Mouse (Mus musculus) embryonic facial prominence, embryonic 12.5 days (tissue): ENCODE data around the gene Slc30a1. TPM values are rescaled to one million over a fixed set of nuclear protein-coding genes. Genes with fewer than 3 reads are reported as not detected.

Experiments
- ATAC-seq: fragments of 200-750 bp; cut with Nextera tagmentation; 2 replicates; pipeline ENCODE4 v1.8.0; 2017; ENCODE audit not compliant: insufficient number of reproducible peaks, insufficient read depth, low FRiP score, low TSS enrichment
- H3K27ac ChIP-seq: fragments of 300-500 bp; sonication (generic); 2 replicates; pipeline ENCODE4 v1.5.1; 2016; ENCODE audit warnings: mild to moderate bottlenecking
- H3K27me3 ChIP-seq: fragments of 300-500 bp; sonication (generic); 2 replicates; pipeline ENCODE4 v1.6.1; 2016; ENCODE audit warnings: mild to moderate bottlenecking, moderate library complexity
- H3K36me3 ChIP-seq: fragments of 300-500 bp; sonication (generic); 2 replicates; pipeline ENCODE4 v1.6.1; 2016; ENCODE audit warnings: mild to moderate bottlenecking
- H3K4me1 ChIP-seq: fragments of 300-500 bp; sonication (generic); 2 replicates; pipeline ENCODE4 v1.6.1; 2016
- H3K4me2 ChIP-seq: fragments of 300-500 bp; sonication (generic); replicated peaks from 2 replicates; pipeline ENCODE4 v1.6.1; 2016; ENCODE audit warnings: mild to moderate bottlenecking, moderate library complexity
- H3K4me3 ChIP-seq: fragments of 300-500 bp; sonication (generic); 2 replicates; pipeline ENCODE4 v1.5.1; 2016; ENCODE audit warnings: mild to moderate bottlenecking
- H3K9ac ChIP-seq: fragments of 300-500 bp; sonication (generic); 2 replicates; pipeline ENCODE4 v1.6.1; 2016; ENCODE audit warnings: mild to moderate bottlenecking, moderate library complexity
- H3K9me3 ChIP-seq: fragments of 300-500 bp; sonication (generic); 2 replicates; pipeline ENCODE4 v1.6.1; 2016; ENCODE audit warnings: mild to moderate bottlenecking, moderate library complexity
- WGBS: fragments of 180-500 bp; shearing (Covaris S2); methylation state at CpG from one replicate; pipeline ENCODE4 v1.1.7; 2016; 5-methylcytosine and 5-hydroxymethylcytosine counted together
- polyA plus RNA-seq: library from polyadenylated mRNA; unstranded; fragments of >200 nt; fragmentation: Nextera tagmentation; extraction: Ambion mirVana; gene quantifications from 2 replicates; pipeline ENCODE4 v1.2.1, GENCODE M21; 2016

Slc30a1 gene
- polyA plus RNA-seq, 1 experiment from 2014 or later = 3.3 TPM

DNA sequence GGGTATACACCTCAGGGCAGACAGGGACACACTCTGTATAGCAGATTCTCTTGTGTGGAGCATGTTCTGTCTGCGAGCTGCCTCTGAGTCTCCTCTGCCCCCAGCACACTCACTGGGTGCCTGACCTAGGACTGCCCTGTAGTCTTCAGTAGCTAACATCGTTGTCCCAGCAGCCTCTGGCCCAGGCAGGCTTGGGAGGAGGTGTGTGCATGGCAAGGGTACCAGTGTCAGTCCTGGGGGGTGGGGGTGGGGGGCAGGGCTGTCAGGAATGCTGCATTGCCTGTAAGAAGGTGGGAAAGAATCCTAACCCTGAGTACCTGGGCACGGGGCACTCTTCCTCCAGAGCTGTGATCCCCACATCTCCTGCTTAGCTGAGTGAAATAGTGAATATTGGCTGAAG, 20.1 kb downstream of the Slc30a1 start:
- H3K36me3 ChIP-seq = no peaks in the 10 kb centered on the region
- no peaks in the 10 kb centered on the region for H3K27me3 ChIP-seq
- no peak for ATAC-seq
- H3K9ac ChIP-seq = no peak overlapping the region
- H3K4me2 ChIP-seq = no peak overlapping the region
- H3K4me1 ChIP-seq = peaks cover 13% of the 10 kb centered on the region; the same call in 1 of the 2 replicates
- H3K9me3 ChIP-seq = no peaks in the 10 kb centered on the region
- whole genome bisulfite sequencing = 54% methylated on average over 3 of the region's 3 CpGs
- no peak overlapping the region for H3K27ac ChIP-seq
- no peak overlapping the region for H3K4me3 ChIP-seq

DNA sequence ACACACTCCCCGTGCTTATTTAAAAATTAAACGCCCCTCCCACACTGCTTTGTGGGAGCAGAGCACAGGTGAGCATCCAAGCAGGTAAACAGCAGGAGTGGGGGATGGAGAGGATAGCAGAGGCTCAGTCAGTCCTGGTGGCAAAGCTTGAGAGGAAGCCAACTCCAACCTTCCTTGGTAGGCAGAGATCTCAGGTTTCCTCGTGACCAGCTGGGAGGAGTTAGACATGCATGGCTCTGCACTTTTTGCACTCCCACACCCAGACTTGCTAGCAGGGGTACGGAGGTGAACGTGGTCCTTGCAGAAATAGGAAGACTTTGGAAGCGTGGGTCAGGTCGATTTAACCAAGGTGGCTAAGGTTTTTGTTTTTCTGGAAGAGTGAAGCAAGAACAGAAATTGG, 21.8 kb downstream of the Slc30a1 start:
- WGBS = 67% methylated on average over 7 of the region's 7 CpGs
- ATAC-seq = no peak
- H3K36me3 ChIP-seq = no peaks in the 10 kb centered on the region
- H3K9ac ChIP-seq = no peak overlapping the region
- no peak overlapping the region for H3K27ac ChIP-seq
- H3K27me3 ChIP-seq = 0 out of 2 replicates have a peak, but pooled peaks cover 3% of the 10 kb centered on the region
- H3K4me2 ChIP-seq = no peak overlapping the region
- no peaks in the 10 kb centered on the region for H3K9me3 ChIP-seq
- no peak overlapping the region for H3K4me3 ChIP-seq
- peaks cover 13% of the 10 kb centered on the region; the same call in 1 of the 2 replicates for H3K4me1 ChIP-seq

DNA sequence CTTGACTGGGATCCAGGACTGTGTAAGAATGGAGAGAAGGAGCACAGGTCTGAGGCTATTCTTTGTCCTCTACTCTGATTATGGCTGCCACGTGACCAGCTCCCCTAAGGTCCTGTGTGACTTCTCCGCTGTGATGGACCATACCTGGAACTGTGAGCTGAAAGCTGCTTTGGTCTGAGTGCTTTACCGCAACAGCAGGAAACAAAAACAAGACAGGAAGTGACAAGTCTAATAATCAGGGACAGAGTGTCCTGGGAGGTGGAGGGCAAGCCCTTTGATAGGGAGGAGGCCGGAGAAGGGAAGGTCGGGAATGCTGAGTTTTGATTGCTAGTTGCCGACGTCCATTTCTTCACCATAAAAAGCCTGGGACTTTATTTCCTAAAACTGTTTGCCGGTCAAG, 22.5 kb downstream of the Slc30a1 start:
- H3K9ac ChIP-seq = no peak overlapping the region
- no peaks in the 10 kb centered on the region for H3K9me3 ChIP-seq
- H3K4me2 ChIP-seq = no peak overlapping the region
- H3K27ac ChIP-seq = no peak overlapping the region
- 0 out of 2 replicates have a peak, but pooled peaks cover 3% of the 10 kb centered on the region for H3K27me3 ChIP-seq
- WGBS = 72% methylated on average over 8 of the region's 8 CpGs
- H3K4me3 ChIP-seq = no peak overlapping the region
- peaks cover 13% of the 10 kb centered on the region; the same call in 1 of the 2 replicates for H3K4me1 ChIP-seq
- H3K36me3 ChIP-seq = no peaks in the 10 kb centered on the region
- ATAC-seq = no peak

DNA sequence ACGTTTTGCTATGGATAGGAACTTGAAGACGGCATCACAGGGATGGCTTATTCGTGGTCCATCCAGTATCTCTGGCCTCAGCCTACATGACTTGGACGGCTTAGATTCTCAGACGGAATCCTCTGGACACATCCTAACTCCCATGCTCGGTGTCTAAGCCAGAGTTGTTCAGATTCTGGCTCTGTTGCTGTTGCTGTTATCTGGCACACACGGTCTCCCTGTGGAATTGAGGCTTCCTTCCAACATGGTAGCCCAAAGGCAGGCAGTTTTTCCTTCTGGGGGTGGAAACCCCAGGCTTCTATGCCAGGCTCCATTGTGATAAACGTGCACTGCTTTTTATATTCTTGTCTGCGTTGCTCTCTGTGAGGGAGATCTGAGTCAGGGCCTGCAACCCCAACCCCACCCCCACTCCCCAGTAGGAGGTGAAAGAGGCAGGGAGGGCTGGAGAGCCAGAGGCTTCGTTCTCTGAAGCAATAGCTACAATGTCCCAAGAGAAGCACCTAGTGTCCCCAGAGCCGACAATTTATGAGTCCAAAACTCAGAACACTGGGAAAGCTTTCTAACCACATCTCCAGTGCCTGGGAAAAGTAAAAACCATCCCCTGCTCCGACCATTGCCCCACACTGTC, 23.4 kb downstream of the Slc30a1 start:
- 73% methylated on average over 12 of the region's 12 CpGs for WGBS
- H3K9me3 ChIP-seq = no peaks in the 10 kb centered on the region
- 0 out of 2 replicates have a peak, but pooled peaks cover 3% of the 10 kb centered on the region for H3K27me3 ChIP-seq
- no peak overlapping the region for H3K4me2 ChIP-seq
- H3K4me1 ChIP-seq = peaks cover 13% of the 10 kb centered on the region; the same call in 1 of the 2 replicates
- H3K36me3 ChIP-seq = no peaks in the 10 kb centered on the region
- no peak overlapping the region for H3K9ac ChIP-seq
- no peak overlapping the region for H3K27ac ChIP-seq
- no peak overlapping the region for H3K4me3 ChIP-seq
- ATAC-seq = no peak

DNA sequence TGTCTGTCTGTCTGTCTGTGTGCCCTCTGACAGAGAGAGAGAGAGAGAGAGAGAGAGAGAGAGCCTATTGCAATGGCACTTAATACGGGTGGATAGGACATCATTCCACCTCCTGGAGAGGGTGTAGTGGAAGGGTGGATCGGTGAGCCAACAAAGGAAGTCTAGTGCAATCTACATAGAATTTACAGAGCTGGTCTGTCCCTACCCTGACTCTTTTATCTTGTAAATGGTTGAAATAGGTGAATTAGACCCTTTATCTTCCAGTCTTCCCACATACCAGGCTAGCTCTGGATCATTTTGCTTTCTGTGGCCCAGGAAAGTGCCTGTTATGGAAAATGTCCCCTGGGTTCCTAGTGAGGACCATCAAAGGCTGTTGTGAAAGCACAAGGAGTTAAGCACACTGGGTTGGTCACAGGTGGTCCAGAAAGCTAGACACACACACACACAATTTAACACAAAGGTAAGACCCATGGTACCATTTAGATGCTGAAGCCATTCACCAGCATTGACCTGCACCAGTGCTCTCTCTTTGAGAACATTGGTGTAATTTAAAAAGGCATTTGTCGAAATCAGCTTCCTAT, 24.0 kb downstream of the Slc30a1 start:
- H3K36me3 ChIP-seq = no peaks in the 10 kb centered on the region
- H3K4me3 ChIP-seq = no peak overlapping the region
- ATAC-seq = no peak
- H3K27me3 ChIP-seq = 0 out of 2 replicates have a peak, but pooled peaks cover 3% of the 10 kb centered on the region
- no peak overlapping the region for H3K27ac ChIP-seq
- no peaks in the 10 kb centered on the region for H3K9me3 ChIP-seq
- no peak overlapping the region for H3K4me2 ChIP-seq
- H3K9ac ChIP-seq = no peak overlapping the region
- peaks cover 13% of the 10 kb centered on the region; the same call in 1 of the 2 replicates for H3K4me1 ChIP-seq
- WGBS = 86% methylated on average over 3 of the region's 3 CpGs

DNA sequence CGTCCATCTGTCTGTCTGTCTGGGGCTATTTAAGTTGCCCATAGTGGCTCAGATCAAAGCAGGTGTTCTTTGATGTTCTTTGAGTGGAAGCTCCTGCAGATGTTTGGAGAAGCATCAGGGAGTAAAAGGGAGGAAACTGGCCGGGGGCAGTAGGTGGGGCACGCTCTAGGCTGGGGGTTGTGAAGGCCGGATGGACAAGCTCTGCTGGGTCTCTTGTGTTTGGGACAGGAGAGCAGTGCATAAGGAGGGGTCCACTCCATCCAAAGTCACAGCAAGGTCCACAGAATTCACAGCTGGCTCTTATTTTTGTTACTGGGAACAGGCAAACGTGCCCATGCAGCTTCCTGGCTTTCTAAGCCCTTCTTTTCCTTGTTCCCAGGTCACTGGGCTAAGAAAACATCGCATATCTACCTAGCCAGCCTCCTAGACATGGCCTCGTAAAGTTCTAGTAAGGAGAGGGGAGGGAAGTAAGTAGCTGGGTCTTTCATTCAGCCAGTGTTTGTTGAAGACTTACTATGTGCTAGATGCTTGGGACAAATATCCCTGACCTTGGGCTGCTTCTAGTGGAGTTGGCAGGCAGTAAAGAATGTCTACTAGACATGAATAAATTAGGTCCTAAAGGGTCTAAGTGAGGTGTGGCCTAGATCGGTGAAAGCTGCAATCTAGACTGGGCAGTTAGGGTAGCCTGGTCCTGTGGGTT, 25.9 kb downstream of the Slc30a1 start:
- 71% methylated on average over 8 of the region's 8 CpGs for WGBS
- Histone ChIP-seq H3K36me3 (no peaks in the 10 kb centered on the region), H3K4me1 (peaks cover 3% of the 10 kb centered on the region; the same call in 1 of the 2 replicates), H3K9ac (no peak overlapping the region), H3K27ac (no peak overlapping the region), H3K4me3 (no peak overlapping the region), H3K27me3 (0 out of 2 replicates have a peak, but pooled peaks cover 3% of the 10 kb centered on the region), H3K4me2 (no peak overlapping the region), H3K9me3 (no peaks in the 10 kb centered on the region)
- ATAC-seq = no peak

DNA sequence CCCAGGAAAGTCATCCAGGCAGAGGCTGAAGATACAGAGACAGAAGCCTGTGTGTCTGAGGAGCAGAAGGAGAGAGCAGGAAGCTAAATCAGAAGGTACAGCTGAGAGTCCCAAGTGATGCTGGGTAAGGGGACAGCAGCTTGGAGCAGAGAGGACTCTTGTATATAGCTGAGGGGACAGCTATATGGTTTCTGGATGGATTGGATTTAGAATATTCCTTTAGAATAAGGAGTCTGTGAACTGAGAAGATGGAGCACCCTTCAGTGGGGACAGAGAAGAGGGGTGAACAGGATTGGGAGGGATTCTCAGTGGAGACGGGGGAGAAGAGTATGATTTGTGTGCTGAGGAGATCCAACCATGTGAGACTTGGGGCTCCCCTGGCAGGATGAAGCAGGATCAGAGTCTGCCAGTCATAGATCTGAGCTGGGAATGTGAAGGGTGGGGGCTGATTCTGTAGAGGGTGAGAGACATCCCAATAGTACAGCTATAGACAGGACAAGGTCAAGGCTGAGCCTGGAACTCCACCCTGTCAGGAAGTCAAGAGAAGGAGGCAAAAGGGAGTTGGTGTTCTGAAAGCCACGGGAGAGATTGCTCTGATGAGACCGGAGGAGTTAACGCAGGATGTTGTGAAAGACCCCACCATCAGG, 26.5 kb downstream of the Slc30a1 start:
- no peak for ATAC-seq
- Histone ChIP-seq H3K27ac (no peak overlapping the region), H3K9ac (no peak overlapping the region), H3K27me3 (0 out of 2 replicates have a peak, but pooled peaks cover 3% of the 10 kb centered on the region), H3K4me2 (no peak overlapping the region), H3K4me1 (peaks cover 3% of the 10 kb centered on the region; the same call in 1 of the 2 replicates), H3K9me3 (no peaks in the 10 kb centered on the region), H3K36me3 (no peaks in the 10 kb centered on the region), H3K4me3 (no peak overlapping the region)
- WGBS = 81% methylated on average over 4 of the region's 4 CpGs

DNA sequence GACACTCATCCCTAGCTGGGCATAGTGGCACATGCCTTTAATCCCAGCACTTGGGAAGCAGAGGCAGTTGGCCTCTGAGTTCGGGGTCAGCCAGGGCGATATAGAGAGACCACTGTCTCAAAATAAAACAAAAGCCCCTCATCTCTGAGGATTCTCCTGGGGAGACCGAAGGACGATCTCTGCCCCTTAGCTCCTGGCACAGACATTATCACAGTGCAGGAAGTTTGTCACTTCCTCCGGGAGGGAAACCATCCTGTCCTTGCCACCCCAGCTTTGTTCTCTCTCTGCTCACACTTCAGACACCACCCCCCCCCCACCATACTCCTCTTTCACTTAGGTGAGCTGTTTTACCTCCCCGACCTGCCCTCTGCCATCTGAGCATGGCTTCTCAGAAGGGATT, 37.1 kb downstream of the Slc30a1 start:
- H3K4me3 ChIP-seq = no peak overlapping the region
- no peak for ATAC-seq
- no peak overlapping the region for H3K9ac ChIP-seq
- no peaks in the 10 kb centered on the region for H3K9me3 ChIP-seq
- H3K27me3 ChIP-seq = no peaks in the 10 kb centered on the region
- no peaks in the 10 kb centered on the region for H3K4me1 ChIP-seq
- H3K36me3 ChIP-seq = no peaks in the 10 kb centered on the region
- 79% methylated on average over 6 of the region's 6 CpGs for WGBS
- H3K27ac ChIP-seq = no peak overlapping the region
- H3K4me2 ChIP-seq = no peak overlapping the region

DNA sequence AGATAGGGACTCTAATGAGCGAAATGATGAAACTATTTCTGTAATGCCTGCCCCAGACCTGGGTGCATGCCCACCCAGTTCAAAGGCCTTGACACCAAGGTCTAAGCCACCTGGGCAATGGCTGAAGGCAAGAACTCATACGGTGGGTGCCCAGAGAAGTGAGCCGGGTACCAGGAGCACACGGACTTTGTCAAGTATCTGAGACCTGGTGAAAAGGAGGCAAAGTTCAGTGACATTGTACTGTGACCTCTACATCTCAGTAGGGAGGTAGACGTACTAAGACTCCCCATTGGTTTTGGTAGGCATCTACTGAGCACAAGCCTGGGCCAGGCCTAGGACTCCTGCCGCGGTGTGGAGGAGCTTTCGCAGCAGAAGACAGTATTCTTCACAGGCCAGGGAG, 38.8 kb downstream of the Slc30a1 start:
- H3K4me1 ChIP-seq = no peaks in the 10 kb centered on the region
- ATAC-seq = no peak
- no peaks in the 10 kb centered on the region for H3K36me3 ChIP-seq
- no peak overlapping the region for H3K4me3 ChIP-seq
- 89% methylated on average over 8 of the region's 8 CpGs for WGBS
- H3K27me3 ChIP-seq = no peaks in the 10 kb centered on the region
- H3K9ac ChIP-seq = no peak overlapping the region
- H3K27ac ChIP-seq = no peak overlapping the region
- H3K4me2 ChIP-seq = no peak overlapping the region
- no peaks in the 10 kb centered on the region for H3K9me3 ChIP-seq

DNA sequence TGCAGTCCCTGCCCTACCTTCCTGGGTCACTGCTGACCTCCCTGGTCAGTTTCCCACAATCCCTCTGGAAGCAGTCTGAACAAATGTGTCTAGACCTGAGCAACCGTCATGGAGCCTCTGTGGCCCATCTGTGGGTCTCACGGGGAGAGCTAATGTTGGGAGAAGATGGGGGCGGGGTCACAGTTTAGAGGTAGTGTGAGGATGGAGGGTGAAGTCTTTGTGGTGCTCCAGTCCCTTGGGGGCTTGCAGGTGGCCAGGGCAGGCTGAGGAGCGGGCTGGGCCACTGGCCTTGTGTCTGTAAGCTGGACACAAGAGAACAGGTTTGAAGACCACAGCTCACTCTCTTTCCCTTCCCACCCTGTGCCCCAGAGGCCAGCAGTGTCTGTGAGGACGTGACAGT, 39.2 kb downstream of the Slc30a1 start:
- no peak overlapping the region for H3K9ac ChIP-seq
- no peaks in the 10 kb centered on the region for H3K36me3 ChIP-seq
- ATAC-seq = no peak
- no peaks in the 10 kb centered on the region for H3K27me3 ChIP-seq
- no peaks in the 10 kb centered on the region for H3K4me1 ChIP-seq
- no peak overlapping the region for H3K4me3 ChIP-seq
- no peak overlapping the region for H3K27ac ChIP-seq
- no peak overlapping the region for H3K4me2 ChIP-seq
- no peaks in the 10 kb centered on the region for H3K9me3 ChIP-seq
- 69% methylated on average over 5 of the region's 5 CpGs for WGBS

DNA sequence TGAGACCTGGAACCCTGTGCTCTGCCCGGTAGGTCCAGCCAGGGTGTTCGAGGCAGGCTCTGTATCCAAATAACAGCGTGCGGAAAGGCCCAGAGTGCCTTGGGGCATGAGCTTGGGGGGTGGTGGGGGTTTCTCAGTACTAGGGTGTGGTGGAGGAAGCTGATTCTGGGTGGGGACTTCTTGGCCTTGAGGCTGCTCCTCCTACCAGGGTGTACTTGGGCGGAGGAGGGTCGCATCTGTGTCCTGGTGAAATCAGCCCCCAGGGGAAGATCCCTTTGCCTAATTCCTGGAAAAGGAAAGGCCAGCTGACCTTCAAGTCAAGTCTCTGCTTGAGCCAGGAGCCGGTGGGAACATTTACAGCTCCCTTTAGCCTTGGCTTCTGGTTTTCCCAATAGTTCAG, 39.7 kb downstream of the Slc30a1 start:
- Histone ChIP-seq H3K36me3 (no peaks in the 10 kb centered on the region), H3K9ac (no peak overlapping the region), H3K9me3 (no peaks in the 10 kb centered on the region), H3K4me3 (no peak overlapping the region), H3K4me2 (no peak overlapping the region), H3K27me3 (no peaks in the 10 kb centered on the region), H3K27ac (no peak overlapping the region), H3K4me1 (no peaks in the 10 kb centered on the region)
- 53% methylated on average over 7 of the region's 7 CpGs for WGBS
- no peak for ATAC-seq
